Mouse (Mus musculus): ENCODE results near the gene Wdr66.
A peak's percentile ranks its signal among the peaks of the same experiment; 100 is the strongest.

Gene Wdr66

DNA sequence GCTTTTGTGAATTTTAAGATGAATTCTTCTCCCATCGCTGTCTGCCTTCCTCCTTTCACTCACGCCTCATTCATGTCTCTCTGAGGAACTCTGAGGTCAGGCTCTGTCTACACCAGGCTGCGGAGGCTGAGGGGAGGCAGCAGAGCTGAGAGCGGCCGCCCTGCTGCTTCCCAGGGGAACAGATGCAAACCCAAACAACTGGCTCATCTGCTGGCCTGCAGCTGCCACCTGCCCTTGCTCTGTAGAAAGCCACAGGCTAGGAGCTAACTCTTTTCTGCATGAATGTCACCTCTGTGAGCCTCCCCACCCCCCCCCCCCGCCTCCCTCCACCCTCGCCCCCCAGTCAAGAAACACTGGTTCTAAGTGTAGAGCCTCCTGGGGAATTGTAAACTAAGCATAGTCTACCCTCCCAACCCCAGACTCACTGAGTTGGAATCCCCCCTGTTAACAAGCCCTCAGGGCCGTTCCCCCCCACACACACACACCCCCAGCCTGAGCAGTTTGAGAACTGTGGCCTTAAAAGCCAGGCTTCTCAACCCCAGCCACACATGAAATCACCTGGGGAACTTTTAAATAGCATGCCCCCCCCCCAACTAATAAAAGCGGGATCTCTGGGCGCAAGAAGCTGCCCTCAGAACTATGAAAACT is 63.4 kb downstream of the Wdr66 start:
- DNase-seq: no peak

DNA sequence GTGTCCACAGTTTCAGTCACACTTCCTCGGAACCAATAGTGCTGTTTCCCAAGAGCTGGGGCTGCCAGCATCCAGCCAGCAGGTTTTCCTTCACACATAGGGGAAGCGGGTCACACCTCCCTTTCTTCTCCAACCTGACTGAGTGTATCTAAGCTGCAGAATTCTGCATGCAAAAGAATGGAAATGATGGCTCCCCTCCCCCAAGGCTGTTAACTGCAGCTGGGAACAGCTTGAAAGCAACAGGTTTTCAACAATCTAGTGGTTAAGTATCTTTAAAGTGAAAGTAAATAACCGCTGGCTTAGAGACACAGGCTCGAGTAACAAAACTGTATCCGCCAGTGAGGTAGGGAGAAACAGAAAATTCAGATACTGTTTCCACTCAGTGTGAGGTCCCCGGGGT is 66.1 kb downstream of the Wdr66 start:
- DNase-seq: no peak

DNA sequence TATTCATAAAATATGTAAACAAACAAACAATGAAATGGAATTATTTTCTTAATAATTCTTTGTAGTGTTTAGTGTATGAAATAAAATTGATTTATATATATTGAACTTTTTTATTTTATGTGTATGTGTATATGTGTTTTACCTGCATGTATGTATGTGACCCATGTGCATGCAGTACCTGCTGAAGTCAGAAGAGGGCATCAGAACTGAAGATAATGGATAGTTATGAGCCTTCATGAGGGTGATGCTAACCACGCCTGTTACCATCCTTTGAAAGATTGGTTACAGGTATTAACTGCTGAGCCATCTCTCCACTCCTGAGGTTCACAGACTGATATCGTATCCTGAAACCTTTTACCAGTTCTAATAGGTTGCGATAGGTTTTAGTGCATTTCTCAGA is 68.2 kb downstream of the Wdr66 start:
- no peak for DNase-seq

DNA sequence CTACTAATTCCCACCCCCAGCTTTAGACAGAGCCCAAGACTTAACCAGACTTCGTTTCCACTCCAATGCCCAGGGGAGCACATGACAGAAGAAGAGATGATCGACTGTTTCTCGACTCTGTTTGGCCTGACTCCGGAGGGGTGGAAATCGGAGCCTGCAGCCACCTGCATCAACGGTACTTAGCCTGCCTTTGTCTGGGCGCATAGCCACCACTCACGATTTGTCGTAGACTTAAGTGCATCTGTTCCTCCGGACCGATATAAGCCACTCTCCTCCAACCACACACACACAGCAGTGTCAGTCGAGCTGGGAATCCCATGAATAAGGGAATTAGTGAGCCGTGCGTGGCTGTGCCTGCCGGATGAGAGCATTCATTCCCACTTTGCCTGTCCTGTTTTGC is 72.3 kb downstream of the Wdr66 start:
- DNase-seq: no peak

DNA sequence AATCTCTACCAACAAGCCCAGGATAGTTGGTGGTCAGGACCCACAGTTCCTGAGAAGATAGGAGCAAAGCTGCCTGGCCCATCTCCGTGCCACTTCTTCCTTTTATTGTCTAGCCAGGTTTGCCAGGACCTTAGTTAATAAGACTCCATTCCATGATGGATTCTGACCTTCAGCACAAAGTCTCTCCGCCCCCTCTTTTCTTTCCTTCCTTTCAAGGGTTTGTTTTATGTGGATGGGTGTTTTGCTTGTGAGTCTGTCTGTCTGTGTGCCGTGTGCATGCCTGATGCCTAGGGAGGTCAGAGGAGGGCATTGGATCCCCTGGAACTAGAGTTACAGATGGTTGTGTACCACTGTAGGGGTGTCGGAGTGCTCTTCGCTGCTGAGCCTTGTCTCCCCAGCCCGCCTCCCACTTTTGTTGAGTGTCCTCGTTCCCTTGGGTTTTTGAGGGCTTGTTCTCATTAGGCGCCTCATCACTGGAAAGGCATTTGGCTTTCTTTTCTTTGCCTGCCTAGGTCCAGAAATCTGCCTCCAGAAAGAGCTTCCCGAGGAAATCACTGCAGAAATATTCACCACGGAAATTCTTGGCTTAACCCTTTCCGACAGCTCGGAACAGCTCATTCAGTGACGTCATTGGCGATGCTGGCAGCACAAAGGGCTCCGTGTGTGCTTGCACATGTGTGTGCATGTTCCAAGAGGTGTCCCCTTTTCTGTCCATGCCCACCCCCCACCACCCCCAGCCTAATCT is 74.3 kb downstream of the Wdr66 start:
- peak; percentile 34 for DNase-seq

DNA sequence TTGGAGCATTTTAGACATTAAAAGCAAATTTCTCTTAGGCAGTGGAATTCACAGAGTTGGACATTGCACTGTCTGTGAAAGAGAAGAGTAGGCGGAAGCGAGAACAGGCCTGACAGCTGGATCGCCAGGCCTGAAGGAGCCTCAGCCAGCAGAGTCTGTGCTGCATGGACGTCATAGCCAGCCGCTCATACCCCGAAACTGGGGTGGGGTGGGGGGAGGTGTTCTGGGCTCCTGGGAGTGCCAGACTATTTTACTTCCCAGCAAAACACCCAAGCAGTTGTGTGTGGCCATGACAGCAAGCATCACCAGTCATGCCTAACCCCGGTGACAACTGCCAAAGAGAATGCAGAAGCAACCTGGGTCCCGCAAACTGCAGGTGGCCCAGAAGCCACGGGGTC is 74.8 kb downstream of the Wdr66 start:
- DNase-seq: peak; percentile 64

DNA sequence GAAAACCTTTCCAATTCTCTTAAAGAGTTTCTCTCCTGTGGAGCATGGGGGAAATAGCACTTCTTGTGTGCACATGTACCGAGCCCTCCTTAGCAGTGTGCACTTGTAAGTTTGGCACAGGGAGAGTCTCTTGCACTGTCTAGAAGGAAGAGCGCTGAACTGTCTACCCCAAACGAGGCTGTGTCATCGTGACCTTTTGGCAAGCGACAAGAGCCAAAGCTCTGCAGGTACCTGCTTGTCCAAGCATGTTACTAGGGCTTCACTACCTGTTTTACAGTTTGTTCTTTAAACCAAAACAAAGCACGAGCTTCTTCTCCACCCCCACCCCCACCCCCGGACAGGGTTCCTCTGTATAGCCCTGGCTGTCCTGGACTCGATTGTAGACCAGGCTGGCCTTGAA is 75.8 kb downstream of the Wdr66 start:
- DNase-seq: no peak

DNA sequence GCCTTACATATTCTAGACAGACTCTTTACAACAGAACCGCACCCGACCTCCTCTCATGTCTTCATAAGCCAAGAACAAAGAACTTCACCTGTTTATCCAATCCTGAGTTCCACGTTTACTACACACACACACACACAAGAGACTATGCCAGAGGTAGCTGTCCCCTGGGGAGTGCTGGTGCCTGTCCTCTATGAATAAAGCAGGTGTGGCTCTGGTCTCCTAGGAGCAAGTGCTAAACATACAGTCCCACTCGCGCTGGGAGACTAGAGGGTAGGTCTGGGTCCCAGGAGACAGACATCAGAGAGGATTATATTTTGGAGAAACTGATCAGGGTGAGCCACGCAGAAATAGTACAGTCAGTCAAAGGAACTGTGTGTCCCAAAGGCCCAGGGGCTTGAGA is 81.7 kb downstream of the Wdr66 start:
- no peak for DNase-seq

DNA sequence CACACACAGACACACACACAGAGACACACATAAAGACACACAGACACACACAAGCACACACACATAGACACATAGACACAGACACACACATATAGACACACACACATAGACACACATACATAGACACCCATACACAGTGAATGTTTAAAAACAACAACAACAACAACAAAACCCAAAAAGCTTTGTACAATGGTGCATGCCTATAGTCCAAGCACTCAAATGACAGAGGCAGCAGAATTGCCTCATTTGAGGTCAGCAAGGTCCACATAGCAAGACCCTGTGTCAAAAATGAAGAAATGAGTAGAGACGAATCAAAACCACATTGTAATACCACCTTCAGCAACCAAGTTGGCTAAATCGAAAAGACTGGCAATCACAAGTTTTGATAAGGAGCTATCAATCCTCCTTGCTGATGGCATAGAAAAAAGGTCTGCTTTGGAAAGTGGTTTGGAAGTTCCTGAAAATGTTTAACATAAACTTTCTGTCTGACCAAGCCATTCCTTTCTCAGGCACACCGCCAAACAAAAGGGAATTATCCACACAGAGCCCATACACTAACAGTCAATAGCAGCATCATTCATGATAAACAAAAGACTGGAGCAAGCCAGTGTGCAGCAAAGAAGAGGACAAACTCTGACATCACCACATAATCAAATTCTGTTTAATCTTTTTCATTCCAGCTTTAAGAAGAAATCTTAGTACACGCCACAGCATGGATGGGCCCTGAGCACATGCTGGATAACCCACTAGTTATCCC is 84.5 kb downstream of the Wdr66 start:
- no peak for DNase-seq

DNA sequence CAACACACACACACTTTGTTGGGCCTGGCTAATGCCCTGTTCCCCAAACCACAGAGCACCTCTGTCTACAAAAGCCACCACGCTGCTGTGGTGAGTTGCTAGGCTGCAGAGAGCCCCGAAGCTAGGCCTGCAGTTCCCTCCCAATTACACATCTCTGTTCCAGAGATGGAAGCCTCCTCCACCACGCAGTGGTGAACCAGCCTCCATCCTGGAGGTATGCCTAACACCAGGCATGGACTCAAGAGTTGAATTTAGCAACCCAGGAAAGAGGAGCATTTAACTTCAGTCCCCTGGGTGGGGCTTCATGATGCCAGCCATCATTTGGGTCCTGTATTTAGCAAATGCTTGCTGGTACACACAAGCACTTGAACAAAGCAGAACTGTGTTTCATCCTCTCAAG is 86.6 kb downstream of the Wdr66 start:
- DNase-seq: peak; percentile 36

DNA sequence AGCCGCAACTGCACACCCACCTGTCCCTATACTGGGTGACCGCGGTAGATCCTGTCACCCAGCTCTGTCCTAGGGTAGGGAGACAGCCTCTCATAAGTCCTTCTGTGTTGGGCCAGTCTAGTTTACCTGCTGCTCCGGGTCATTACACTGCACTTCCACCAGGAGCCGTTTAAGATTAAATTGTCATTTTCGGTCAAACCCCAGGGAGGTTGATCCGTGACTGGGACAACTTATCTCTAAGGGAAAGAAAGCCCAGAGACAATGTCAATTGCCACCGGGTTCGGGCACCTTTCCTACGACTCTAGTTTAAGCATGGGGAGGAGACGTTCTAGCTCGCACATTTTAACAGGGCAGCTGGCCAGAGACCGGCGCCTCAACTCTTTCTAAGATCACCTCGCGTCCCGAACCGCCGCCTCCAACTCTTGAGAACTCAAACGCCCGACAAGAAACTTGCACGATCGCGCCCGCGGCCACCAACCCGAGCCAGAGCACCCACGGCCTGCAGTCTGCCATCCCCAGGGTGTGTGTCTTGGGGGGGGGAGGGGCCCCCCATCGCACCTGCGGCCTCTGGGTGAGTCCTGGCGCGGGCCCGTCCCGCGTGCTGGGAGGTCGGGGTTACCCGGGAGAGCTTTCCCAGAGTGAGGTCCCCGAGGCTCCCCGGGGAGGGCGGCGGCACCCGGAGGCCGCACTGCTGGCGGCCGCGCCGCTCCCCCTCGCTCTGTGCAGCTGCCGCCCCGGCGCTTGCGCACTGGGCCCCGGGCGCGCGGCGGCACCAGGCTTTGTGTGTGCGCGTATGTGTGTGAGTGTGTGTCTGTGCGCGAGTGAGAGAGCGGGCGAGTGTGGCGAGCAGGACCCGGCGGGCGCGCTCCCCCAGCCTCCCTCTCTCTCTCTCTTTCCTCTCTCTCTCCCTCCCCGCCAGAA is 92.1 kb downstream of the Wdr66 start, which contains the start of gene Bcl7a:
Gene Bcl7a (plus strand): TSS at position 128 of the 921 bp plus-strand sequence.
- peak; percentile 91 for DNase-seq

DNA sequence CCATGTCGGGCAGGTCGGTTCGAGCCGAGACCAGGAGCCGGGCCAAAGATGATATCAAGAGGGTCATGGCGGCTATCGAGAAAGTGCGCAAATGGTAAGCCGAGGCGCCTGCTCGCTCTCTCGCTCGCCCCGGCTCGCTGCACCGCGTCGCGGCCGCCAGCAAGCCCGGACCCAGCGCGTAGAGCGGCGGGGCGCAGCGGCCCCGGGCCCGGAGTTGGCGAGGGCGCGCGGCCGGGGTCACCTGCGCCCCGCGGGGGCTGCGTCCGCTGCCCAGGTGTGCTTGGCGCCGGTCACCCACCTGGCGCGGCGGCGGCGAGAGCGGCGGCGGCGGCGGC is 92.7 kb downstream of the Wdr66 start:
- DNase-seq: no peak

DNA sequence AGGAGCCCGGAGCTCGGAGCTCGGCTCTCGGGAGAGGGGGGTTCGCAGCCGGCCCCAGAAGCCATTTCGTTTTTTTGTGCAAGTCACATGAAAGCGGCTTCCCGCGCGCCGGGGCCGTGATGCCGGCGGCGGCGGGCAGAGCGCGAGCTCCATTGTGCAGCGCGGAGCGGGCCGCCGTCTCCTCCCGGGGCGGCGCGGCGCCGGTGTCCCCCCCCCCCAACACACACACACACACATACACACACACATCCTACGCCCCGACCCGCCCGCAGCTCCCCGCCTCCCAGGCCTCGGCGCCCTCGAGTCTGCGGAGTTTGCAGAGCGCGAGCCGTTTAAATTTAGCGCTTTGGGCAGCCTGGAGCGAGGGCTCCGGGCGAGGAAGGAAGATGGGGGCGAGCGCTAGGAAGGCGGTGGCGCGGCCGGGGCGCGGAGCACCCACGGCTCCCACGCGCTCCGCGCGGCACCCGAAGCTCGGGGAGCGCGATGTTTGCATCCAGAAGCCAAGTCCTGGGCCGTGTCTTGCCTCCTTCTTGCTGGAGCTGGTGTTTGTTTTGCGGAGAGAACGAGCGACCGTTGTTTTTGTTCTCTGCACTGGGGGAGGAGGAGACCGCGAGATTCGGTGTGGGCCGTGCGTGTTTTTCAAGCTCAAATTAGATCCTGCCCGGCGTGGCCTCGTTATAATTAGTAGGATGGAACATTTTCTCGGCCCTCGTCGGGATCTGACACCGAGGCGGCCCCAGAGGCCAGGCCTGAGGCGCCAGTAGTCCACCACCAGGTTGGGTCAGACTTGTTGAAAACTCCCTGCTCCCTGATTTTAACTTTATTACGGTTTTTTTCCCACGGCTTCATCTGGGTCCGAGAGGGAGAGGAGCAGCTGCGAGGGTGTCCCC is 93.3 kb downstream of the Wdr66 start:
- DNase-seq: peak; percentile 73

DNA sequence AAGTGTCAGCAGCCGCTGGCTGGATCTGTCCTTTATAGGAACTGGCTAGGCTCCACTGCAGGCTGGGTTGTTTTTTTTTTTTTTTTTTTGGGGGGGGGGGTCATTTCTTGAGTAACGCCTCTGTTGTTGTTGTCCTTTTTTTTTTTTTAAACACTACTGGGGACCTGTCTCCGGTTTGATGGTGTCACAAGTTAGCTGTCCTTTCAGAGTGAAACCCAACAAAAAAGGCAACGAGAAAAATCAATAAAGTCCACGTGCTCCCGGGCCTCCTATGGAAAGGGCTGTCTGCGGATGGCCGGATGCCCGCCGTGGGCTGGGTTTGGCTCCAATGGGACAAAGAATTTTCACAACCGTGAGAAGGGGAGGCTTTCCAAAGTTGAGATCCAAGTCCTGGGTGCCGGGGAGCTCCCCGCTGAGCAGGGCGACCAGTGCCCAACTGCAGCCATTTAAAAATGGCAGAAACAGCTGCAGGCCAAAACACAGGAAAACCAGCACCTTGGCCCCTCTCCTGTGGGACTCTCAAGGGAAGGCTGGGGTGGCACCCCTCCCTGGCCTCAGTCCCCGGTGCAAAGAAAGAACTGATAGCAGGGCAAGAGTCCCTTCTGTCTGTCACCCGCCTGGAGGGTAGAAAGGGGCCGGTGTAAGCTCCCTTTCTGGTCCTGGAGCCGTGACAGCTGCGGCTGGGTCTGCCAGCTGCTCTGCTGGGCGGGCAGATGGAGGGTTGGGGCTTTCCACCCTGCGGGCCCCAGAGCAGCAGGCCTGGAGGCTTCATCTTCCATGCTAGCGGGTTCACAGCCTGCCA is 94.2 kb downstream of the Wdr66 start:
- peak; percentile 69 for DNase-seq

DNA sequence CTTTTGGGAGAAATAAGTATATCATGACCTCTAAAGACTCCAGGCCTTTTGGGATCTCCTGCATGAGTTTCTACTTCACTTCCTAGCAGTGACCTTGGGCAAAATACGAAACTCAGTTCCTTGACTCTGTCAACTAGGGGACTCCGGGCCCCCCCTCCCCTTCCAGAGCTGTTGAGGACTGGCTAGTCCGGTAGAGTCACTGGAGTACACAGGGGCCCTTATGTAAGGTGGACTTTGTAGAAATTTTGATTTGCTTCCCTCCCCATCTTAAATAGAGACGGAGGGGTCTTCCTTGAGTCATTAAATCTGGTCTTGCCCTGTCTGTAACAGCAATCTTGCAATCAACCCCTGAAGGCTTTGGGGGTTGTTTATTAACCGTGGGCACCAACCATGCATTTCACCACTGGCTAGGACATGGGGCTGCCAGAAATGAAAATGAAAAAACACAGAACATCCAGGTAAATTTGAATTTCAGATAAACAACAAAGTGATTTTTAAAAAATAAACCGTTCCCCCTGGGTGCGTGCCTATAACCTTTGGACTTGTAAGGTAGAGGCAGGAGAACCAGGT is 94.9 kb downstream of the Wdr66 start:
- DNase-seq: no peak

DNA sequence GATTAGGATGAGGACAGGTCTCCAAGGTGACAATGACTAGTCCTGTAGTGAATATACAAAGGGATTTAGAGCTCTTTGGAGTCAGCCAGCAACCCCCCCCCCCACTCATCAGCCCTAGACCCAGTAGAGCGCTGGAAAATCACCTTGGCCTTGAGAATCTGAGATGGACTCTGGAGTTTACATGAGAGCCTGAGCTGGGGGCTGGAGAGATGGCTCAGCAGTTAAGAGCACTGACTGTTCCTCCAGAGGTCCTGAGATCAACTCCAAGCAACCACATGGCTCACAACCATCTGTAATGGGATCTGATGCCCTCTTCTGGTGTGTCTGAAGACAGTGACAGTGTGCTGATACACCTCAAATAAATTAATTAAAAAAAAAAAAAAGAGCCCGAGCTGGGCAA is 96.1 kb downstream of the Wdr66 start:
- DNase-seq: no peak

DNA sequence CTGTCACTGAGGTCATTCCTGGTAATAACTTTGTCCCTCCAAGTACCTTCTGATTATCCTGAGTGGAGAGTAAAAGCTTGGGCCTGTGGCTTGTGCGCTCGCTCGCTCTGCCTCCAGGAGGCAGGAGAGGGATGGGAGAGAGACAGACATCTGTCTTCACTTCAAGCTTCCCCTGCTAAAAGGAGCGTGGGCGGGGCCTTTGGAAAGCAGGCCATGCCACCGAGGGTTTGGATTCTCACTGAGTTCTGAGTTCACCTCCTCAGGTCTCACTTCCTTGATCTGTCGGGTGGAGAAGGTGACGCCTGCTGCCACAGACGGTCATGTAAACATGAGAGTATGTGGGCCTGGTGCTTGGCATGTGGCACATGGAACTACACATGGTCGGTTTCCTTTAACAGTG is 98.5 kb downstream of the Wdr66 start:
- DNase-seq: no peak

DNA sequence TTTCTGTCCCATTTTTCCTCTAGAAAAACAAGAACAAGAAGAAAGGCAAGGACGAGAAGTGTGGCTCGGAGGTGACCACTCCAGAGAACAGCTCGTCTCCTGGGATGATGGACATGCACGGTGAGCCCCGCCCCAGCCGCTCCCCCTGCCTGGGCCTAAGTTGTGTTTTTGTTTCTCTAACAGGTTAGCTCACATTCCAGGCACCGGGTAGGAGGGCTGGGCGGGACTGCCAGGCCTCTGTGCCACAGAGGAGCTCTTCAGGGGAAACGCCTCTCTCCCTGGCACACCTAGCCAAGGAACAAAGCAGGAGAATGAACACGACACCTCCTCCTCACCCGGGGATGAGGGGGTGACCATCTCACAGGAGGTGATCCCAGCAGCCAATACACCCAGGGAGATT is 104.0 kb downstream of the Wdr66 start:
- no peak for DNase-seq

DNA sequence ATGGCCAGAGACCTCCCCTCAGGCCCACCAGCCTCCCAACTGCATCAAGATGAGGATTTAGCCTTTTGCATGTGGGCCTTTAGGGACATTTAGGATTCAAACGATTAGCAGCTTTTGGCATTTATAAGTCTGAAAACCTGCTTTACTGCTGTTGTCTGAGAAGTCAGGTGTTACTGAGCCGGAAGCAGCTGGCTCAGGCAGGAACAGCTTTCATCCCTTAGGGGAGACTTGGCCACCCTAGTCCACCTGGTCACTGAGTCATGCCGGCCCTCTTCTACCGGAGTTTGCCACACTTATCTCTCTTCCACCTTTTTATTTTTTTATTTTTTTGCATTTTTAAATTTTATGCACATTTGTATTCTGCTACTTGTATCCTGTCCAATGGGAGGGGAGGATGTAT is 105.4 kb downstream of the Wdr66 start:
- no peak for DNase-seq

DNA sequence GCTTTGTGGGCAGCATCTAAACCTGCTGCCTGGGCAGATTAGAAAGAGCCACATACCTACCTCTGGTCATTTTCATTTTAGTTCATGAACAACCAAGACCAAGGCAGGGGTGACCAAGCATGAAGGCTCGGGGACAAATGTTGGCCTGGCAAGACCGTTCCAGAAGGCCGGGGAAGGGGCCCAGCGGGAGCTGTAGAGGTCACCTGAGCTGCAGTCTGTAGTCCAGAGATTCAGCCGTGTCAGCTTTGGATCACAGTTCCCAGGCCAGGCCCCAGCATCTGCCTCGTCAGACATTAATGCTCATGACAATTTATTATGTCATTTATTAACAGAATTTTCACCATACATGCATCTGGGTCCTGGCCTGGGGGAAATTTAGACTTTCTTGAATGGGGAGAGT is 107.5 kb downstream of the Wdr66 start:
- DNase-seq: no peak

DNA sequence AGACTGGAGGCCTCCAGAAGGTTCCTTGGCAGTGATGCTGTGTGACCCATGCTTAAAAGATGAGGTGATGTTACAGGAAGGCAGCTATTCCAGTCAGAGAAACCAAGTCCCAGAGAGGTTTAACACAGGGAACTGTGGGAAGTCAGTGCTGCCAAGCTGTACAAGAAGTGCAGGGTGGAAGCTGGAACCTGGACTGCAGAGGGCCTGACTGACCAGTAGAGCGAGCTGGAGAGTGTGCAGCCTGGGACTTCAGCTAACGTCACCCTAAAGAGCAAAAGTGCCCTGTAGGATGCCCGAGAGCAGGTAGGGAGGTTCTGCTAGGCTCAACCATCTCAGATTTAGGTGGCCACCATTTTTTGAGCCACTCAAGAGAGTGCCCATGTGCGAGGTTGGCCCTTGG is 111.0 kb downstream of the Wdr66 start:
- DNase-seq: no peak
